Mouse (Mus musculus): Measurements from ENCODE around the gene Snrpd3.
A peak's percentile ranks its signal among the peaks of the same experiment; 100 is the strongest.

DNA sequence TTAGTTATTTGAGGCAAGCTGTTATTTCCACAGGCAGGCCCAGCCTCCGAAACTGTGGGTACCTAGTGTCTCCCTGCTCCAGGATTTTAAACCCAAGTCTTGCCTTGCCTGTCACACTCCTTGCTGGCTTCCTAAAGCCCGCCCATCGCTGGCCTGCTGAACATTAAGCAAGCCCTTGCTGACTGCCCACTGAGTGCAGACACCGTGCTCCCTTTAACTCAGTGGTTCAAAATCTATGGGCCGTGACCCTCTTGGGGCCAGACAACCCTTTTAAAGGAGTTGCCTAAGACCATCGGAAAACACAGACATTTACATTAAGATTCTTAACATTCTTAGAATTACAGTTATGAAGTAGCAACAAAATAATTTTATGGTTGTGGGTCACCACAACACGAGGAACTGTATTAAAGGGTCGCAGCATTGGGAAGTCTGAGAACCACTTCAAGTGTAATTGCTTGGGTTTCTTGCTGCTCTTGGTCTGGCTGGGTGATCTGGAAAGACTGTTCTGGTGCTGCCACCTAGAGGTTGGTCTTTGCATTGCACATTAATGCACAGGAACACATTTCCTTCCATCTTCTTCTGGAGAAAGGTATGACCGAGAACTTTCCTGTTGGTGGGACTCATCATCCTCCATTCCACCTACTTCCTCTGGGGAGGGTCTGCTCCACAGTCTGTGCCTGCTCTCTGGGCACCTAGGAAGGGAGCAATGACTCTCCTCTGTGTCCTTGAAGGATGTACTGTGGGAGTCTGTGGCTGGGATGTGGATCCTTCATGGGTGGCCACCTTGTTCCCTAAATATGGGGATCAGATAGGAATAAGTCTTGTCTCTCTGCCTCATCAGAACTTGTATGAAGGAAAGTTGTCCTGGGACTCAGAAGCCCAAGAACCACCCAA lies 31.0 kb upstream of the Snrpd3 start:
- TF ChIP-seq POLR2A (IDR thresholded peaks at IDR 0.05; ENCODE audit: extremely low read depth, insufficient read depth, low read length) (no peak), CTCF (IDR thresholded peaks at IDR 0.05; ENCODE audit: extremely low read depth, insufficient read depth, low read length) (peak; percentile 94)
